Mouse (Mus musculus): ENCODE measurements around the gene Sfr1.

The Sfr1 gene

DNA sequence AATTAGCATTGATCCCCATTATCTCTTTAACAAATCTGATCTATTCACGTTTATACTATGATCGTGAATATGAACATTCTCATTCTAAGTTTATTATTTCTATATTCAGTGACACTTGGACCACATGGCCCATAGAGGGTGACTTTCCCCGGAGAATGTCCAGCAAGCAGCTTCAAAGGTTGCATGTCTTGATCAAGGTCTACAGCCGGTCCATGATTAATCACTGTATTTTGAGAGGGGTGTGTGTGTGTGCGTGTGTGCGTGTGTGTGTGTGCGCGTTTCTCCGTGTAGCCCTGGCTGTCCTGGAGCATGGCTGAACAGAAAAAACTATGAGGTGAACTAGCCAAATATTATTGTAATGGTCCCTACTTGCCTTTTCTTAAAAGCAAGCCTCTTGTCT lies 21.0 kb downstream of the Sfr1 start:
- DNase-seq (ENCODE audit: low spot score in 2 of 2) = no peak

DNA sequence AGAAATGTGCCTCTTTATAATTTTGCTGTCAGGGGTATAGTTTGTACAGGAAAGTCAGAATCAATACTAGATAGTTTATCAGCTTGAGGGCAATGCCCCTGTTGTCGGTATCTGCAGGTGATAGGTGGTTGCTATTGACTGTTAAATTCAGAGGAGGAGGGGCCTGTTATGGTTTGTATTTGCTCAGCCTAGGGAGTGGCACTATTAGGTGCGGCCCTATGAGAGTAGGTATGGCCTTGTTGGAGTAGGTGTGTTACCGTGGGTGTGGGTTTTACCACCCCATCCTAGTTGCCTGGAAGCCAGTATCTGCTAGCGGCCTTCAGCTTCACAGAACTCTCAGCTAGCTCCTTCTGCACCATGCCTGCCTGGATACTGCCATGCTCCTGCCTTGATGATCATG lies 22.4 kb downstream of the Sfr1 start:
- no peak for DNase-seq (ENCODE audit: low spot score in 2 of 2)

DNA sequence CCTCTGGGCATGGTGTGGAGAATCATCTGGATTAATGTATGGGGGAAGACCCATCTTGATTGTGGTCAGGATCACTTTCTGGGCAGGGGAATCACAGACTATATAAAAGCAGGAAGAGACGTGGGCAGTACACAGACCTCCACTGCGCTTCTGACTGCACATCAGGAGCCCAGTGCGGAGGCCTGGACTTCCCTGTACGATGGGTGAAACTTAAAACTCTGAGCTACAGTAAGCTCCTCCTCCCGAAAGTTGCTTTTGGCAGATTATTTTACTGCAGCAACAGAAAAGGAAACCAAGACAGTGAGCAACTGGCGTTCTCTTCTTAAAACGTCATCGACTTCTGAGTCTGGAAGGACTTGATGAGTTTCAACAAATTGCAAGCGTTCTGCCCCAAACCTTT lies 23.4 kb downstream of the Sfr1 start:
- no peak for DNase-seq (ENCODE audit: low spot score in 2 of 2)

DNA sequence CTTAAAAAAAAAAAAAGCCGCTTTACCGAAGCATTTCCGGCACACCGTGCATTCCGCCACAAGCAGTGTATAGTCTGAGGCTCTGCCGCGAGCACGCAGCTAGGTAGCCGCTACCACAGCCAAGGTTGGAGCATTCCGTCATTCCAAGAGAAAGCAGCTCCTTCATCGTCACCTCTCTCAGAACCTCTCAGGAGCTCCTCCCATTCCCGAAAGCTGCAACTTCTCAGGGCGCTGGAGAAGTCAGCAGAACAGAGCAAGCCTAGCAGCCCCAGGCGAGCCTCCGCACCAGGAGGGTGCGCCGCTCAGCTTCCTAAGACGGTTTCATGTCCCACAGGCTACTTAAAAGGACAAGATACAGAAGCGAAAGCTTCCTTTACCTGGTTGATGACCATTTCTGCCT lies 24.1 kb downstream of the Sfr1 start:
- no peak for DNase-seq (ENCODE audit: low spot score in 2 of 2)

DNA sequence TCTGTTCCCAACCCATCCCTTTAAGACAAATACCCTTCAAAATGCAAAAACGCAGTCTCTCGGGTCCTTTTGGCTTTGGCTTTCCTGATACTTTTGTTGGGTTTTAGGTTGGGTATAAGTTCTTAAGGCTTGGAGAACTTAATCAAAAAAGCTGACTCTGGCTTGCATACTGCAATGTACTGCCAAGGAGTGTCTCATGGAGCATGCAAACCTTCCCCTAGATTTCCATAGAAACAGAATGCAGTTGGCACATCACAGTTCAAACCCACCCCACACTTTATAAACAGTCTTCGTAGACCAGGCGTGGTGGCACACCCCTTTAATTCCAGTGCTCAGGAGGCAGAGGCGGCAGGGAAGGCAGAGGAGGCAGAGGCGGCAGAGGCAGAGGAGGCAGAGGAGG lies 46.4 kb downstream of the Sfr1 start:
- DNase-seq (ENCODE audit: low spot score in 2 of 2) = no peak

DNA sequence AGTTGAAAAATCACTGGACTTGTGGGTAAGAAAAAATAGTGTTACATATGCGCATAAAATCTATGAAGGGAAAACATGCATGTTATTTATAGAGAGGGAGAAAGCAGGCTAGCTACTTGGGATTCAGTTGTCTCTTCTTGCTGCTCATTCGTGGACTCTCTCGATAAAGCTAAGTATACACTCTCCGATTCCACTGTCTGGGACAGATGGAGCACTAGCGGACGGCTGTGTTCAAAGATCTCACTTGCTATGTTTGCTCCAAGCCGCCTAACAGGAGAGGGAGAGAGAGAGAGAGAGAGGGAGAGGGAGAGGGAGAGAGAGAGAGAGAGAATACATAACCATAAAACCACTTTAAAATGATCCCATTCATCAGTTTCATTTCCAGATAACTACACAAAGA lies 48.7 kb downstream of the Sfr1 start:
- DNase-seq (ENCODE audit: low spot score in 2 of 2) = no peak

DNA sequence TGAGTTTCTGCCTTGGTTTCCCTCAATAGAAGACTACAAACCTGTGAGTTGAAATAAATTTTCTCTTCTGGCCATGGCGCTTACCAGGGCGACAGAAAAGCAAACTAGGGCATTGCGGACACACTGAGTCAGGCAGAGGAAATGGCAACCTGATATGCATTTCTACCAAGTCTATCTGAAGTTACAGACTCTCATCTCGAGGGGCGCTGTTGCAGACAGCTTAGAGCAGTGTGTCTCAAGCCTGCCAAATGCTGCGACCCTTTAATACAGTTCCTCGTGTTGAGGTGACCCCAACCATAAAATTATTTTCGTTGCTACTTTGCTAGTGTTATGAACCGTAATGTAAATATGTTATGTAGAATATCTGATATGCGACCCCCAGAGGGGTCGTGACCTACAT lies 49.5 kb downstream of the Sfr1 start:
- DNase-seq (ENCODE audit: low spot score in 2 of 2) = no peak

DNA sequence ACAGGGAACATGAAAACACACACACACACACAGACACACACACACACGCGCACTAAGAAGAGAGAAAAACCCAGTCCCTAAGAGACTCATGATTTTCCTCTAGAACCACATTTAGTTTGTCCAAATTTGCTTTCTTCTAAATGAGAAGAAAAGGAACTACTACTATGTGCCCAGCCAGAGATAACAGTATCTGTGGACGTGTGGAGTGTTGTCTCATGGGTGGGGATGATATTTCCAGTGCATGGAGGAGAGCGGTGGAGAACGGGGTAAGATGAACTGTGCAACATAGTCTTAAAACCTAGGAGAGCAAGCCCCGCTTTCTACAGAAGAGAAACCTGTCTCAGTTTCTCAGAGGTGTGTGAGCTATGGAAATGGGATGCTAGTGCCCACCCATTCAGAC lies 52.4 kb downstream of the Sfr1 start:
- no peak for DNase-seq (ENCODE audit: low spot score in 2 of 2)

All from frontal cortex, postnatal 25 days (tissue).